Mouse (Mus musculus) hindbrain, embryonic 13.5 days (tissue): Measurements from ENCODE around the gene Lsamp. TPM values are rescaled to one million over a fixed set of nuclear protein-coding genes. Genes with fewer than 3 reads are reported as not detected.

Source experiments
- ATAC-seq: fragments of 200-750 bp; cut with Nextera tagmentation; 2 replicates; pipeline ENCODE4 v1.8.0; 2017; ENCODE audit warnings: moderate TSS enrichment; ENCODE audit not compliant: low FRiP score
- H3K27ac ChIP-seq: fragments of 300-500 bp; sonication (generic); 2 replicates; pipeline ENCODE4 v1.5.1; 2015; ENCODE audit warnings: inconsistent platforms, mild to moderate bottlenecking, moderate library complexity
- H3K27me3 ChIP-seq: fragments of 300-500 bp; sonication (generic); 2 replicates; pipeline ENCODE4 v1.6.1; 2015; ENCODE audit warnings: mild to moderate bottlenecking, inconsistent platforms
- H3K36me3 ChIP-seq: fragments of 300-500 bp; sonication (generic); 2 replicates; pipeline ENCODE4 v1.6.1; 2015; ENCODE audit warnings: mild to moderate bottlenecking, inconsistent platforms
- H3K4me1 ChIP-seq: fragments of 300-500 bp; sonication (generic); replicated peaks from 2 replicates; pipeline ENCODE4 v1.6.1; 2015; ENCODE audit warnings: inconsistent platforms
- H3K4me2 ChIP-seq: fragments of 300-500 bp; sonication (generic); 2 replicates; pipeline ENCODE4 v1.6.1; 2015; ENCODE audit warnings: inconsistent platforms, mild to moderate bottlenecking, moderate library complexity
- H3K4me3 ChIP-seq: fragments of 300-500 bp; sonication (generic); 2 replicates; pipeline ENCODE4 v1.5.1; 2015; ENCODE audit warnings: mild to moderate bottlenecking, inconsistent platforms
- H3K9ac ChIP-seq: fragments of 300-500 bp; sonication (generic); 2 replicates; pipeline ENCODE4 v1.6.1; 2015; ENCODE audit warnings: mild to moderate bottlenecking, inconsistent platforms
- H3K9me3 ChIP-seq: fragments of 300-500 bp; sonication (generic); 2 replicates; pipeline ENCODE4 v1.6.1; 2016; ENCODE audit warnings: inconsistent platforms
- WGBS: fragments of 180-500 bp; shearing (Covaris S2); methylation state at CpG from one replicate; pipeline ENCODE4 v1.1.7; 2015; 5-methylcytosine and 5-hydroxymethylcytosine counted together
- polyA plus RNA-seq: library from polyadenylated mRNA; unstranded; fragments of >200 nt; fragmentation: Nextera tagmentation; extraction: Ambion mirVana; gene quantifications from 2 replicates; pipeline ENCODE4 v1.2.1, GENCODE M21; 2015

Gene Lsamp
- 59.0 and 69.0 TPM in 2 replicates for polyA plus RNA-seq

- under 1% methylated on average over 24 of the region's 24 CpGs for WGBS
- peaks cover 5% of the 10 kb centered on the region; the same call in 1 of the 2 replicates for H3K4me1 ChIP-seq
- H3K36me3 ChIP-seq, result no peaks in the 10 kb centered on the region
- ATAC-seq, result peak; percentile 96
- H3K4me3 ChIP-seq, result peak within 1 kb of the TSS; percentile 79
- H3K9ac ChIP-seq, result peak within 1 kb of the TSS; percentile 85
- no peaks in the 10 kb centered on the region for H3K9me3 ChIP-seq
- peak within 1 kb of the TSS; percentile 91 for H3K27ac ChIP-seq
- peak within 1 kb of the TSS; percentile 79 for H3K4me2 ChIP-seq
- no peaks in the 10 kb centered on the region for H3K27me3 ChIP-seq
Measured at GRCm38 (mm10) chr16:39984205-39984634, at the start of gene Lsamp. Gene Lsamp, plus strand, starts transcription at chr16:39984361.

GRCm38 (mm10) chr16:39957686-39958085 lies 26.5 kb upstream of the Lsamp start:
- Histone ChIP-seq H3K9me3 (no peaks in the 10 kb centered on the region), H3K4me1 (no peaks in the 10 kb centered on the region), H3K27ac (no peak overlapping the region), H3K36me3 (no peaks in the 10 kb centered on the region), H3K9ac (no peak overlapping the region), H3K4me2 (no peak overlapping the region), H3K27me3 (no peaks in the 10 kb centered on the region), H3K4me3 (no peak overlapping the region)
- ATAC-seq, result no peak
- WGBS, result 95% methylated on average over 2 of the region's 2 CpGs

GRCm38 (mm10) chr16:39972712-39973111 lies 11.4 kb upstream of the Lsamp start:
- WGBS, result 81% methylated on average over 1 of the region's 1 CpGs
- Histone ChIP-seq H3K4me2 (no peak overlapping the region), H3K27me3 (no peaks in the 10 kb centered on the region), H3K36me3 (no peaks in the 10 kb centered on the region), H3K4me3 (no peak overlapping the region), H3K4me1 (no peaks in the 10 kb centered on the region), H3K9ac (no peak overlapping the region), H3K27ac (no peak overlapping the region), H3K9me3 (no peaks in the 10 kb centered on the region)
- ATAC-seq, result no peak

- H3K9me3 ChIP-seq, result no peaks in the 10 kb centered on the region
- H3K27ac ChIP-seq, result peak overlapping the region; percentile 91
- peak overlapping the region; percentile 85 for H3K9ac ChIP-seq
- H3K4me2 ChIP-seq, result peak overlapping the region; percentile 79
- peaks cover 5% of the 10 kb centered on the region; the same call in 1 of the 2 replicates for H3K4me1 ChIP-seq
- under 1% methylated on average over 28 of the region's 29 CpGs for WGBS
- no peaks in the 10 kb centered on the region for H3K36me3 ChIP-seq
- peak; percentile 85 for ATAC-seq
- peak overlapping the region; percentile 79 for H3K4me3 ChIP-seq
- no peaks in the 10 kb centered on the region for H3K27me3 ChIP-seq
Measured at GRCm38 (mm10) chr16:39984635-39985291, 602 bp downstream of the Lsamp start.

GRCm38 (mm10) chr16:39988466-39988865 lies 4.3 kb downstream of the Lsamp start:
- Histone ChIP-seq H3K4me3 (no peak overlapping the region), H3K4me1 (peaks cover 5% of the 10 kb centered on the region; the same call in 1 of the 2 replicates), H3K36me3 (no peaks in the 10 kb centered on the region), H3K4me2 (no peak overlapping the region), H3K27me3 (no peaks in the 10 kb centered on the region), H3K9me3 (no peaks in the 10 kb centered on the region), H3K9ac (no peak overlapping the region), H3K27ac (no peak overlapping the region)
- 65% methylated on average over 2 of the region's 2 CpGs for WGBS
- ATAC-seq, result no peak

- 89% methylated on average over 5 of the region's 5 CpGs for WGBS
- Histone ChIP-seq H3K4me2 (no peak overlapping the region), H3K9ac (no peak overlapping the region), H3K4me1 (no peaks in the 10 kb centered on the region), H3K36me3 (no peaks in the 10 kb centered on the region), H3K9me3 (no peaks in the 10 kb centered on the region), H3K27ac (no peak overlapping the region), H3K27me3 (no peaks in the 10 kb centered on the region), H3K4me3 (no peak overlapping the region)
- ATAC-seq, result no peak
Measured at GRCm38 (mm10) chr16:39994821-39995220, 10.7 kb downstream of the Lsamp start.

- Histone ChIP-seq H3K4me3 (no peak overlapping the region), H3K4me2 (no peak overlapping the region), H3K36me3 (no peaks in the 10 kb centered on the region), H3K4me1 (no peaks in the 10 kb centered on the region), H3K9me3 (no peaks in the 10 kb centered on the region), H3K9ac (no peak overlapping the region), H3K27ac (no peak overlapping the region), H3K27me3 (no peaks in the 10 kb centered on the region)
- ATAC-seq, result no peak
- WGBS, result 32% methylated on average over 2 of the region's 2 CpGs
Measured at GRCm38 (mm10) chr16:40008800-40009199, 24.6 kb downstream of the Lsamp start.

GRCm38 (mm10) chr16:40011106-40011505 lies 26.9 kb downstream of the Lsamp start:
- H3K9me3 ChIP-seq, result no peaks in the 10 kb centered on the region
- no peaks in the 10 kb centered on the region for H3K36me3 ChIP-seq
- H3K4me2 ChIP-seq, result no peak overlapping the region
- no peak for ATAC-seq
- H3K27me3 ChIP-seq, result no peaks in the 10 kb centered on the region
- H3K4me3 ChIP-seq, result no peak overlapping the region
- H3K4me1 ChIP-seq, result no peaks in the 10 kb centered on the region
- H3K27ac ChIP-seq, result no peak overlapping the region
- WGBS, result 49% methylated on average over 1 of the region's 1 CpGs
- H3K9ac ChIP-seq, result no peak overlapping the region

GRCm38 (mm10) chr16:40022611-40023010 lies 38.5 kb downstream of the Lsamp start:
- no peak overlapping the region for H3K4me3 ChIP-seq
- no peak overlapping the region for H3K9ac ChIP-seq
- H3K27ac ChIP-seq, result no peak overlapping the region
- no peaks in the 10 kb centered on the region for H3K9me3 ChIP-seq
- no peaks in the 10 kb centered on the region for H3K36me3 ChIP-seq
- WGBS, result 91% methylated on average over 3 of the region's 3 CpGs
- no peaks in the 10 kb centered on the region for H3K27me3 ChIP-seq
- ATAC-seq, result no peak
- no peak overlapping the region for H3K4me2 ChIP-seq
- H3K4me1 ChIP-seq, result no peaks in the 10 kb centered on the region

- no peaks in the 10 kb centered on the region for H3K36me3 ChIP-seq
- 87% methylated on average over 1 of the region's 1 CpGs for WGBS
- no peaks in the 10 kb centered on the region for H3K4me1 ChIP-seq
- no peak overlapping the region for H3K4me2 ChIP-seq
- no peak for ATAC-seq
- H3K9me3 ChIP-seq, result no peaks in the 10 kb centered on the region
- no peak overlapping the region for H3K9ac ChIP-seq
- H3K27ac ChIP-seq, result no peak overlapping the region
- no peaks in the 10 kb centered on the region for H3K27me3 ChIP-seq
- no peak overlapping the region for H3K4me3 ChIP-seq
Measured at GRCm38 (mm10) chr16:40036719-40037118, 52.6 kb downstream of the Lsamp start.

GRCm38 (mm10) chr16:40059546-40059945 lies 75.4 kb downstream of the Lsamp start:
- Histone ChIP-seq H3K36me3 (no peaks in the 10 kb centered on the region), H3K4me1 (peaks cover 3% of the 10 kb centered on the region; the same call in 1 of the 2 replicates), H3K27me3 (no peaks in the 10 kb centered on the region), H3K27ac (no peak overlapping the region), H3K9me3 (no peaks in the 10 kb centered on the region), H3K4me3 (no peak overlapping the region), H3K4me2 (no peak overlapping the region), H3K9ac (no peak overlapping the region)
- ATAC-seq, result no peak
- 29% methylated on average over 2 of the region's 2 CpGs for WGBS

- H3K4me1 ChIP-seq, result peaks cover 3% of the 10 kb centered on the region; the same call in 1 of the 2 replicates
- no peak overlapping the region for H3K4me3 ChIP-seq
- H3K9ac ChIP-seq, result no peak overlapping the region
- H3K36me3 ChIP-seq, result no peaks in the 10 kb centered on the region
- H3K9me3 ChIP-seq, result no peaks in the 10 kb centered on the region
- H3K27ac ChIP-seq, result no peak overlapping the region
- WGBS, result 75% methylated on average over 1 of the region's 1 CpGs
- ATAC-seq, result no peak
- no peaks in the 10 kb centered on the region for H3K27me3 ChIP-seq
- no peak overlapping the region for H3K4me2 ChIP-seq
Measured at GRCm38 (mm10) chr16:40059968-40060367, 75.8 kb downstream of the Lsamp start.

GRCm38 (mm10) chr16:40060491-40060890 lies 76.3 kb downstream of the Lsamp start:
- Histone ChIP-seq H3K4me3 (no peak overlapping the region), H3K4me2 (no peak overlapping the region), H3K36me3 (no peaks in the 10 kb centered on the region), H3K9ac (no peak overlapping the region), H3K27me3 (no peaks in the 10 kb centered on the region), H3K9me3 (no peaks in the 10 kb centered on the region), H3K27ac (no peak overlapping the region), H3K4me1 (peaks cover 3% of the 10 kb centered on the region; the same call in 1 of the 2 replicates)
- ATAC-seq, result no peak
- WGBS, result 61% methylated on average over 2 of the region's 2 CpGs
